Mouse (Mus musculus) C2C12 (cell line): Measurements from ENCODE around the gene Insyn1.

Experiments
- CEBPB ChIP-seq: IDR thresholded peaks from one replicate; pipeline ENCODE4 v1.6.1; 2011; ENCODE audit warnings: low read depth, mild to moderate bottlenecking, control low read depth, moderate library complexity
- CTCF ChIP-seq: IDR thresholded peaks from one replicate; pipeline ENCODE4 v1.5.1; 2011; ENCODE audit not compliant: control insufficient read depth, insufficient read depth, insufficient read length
- FOSL1 ChIP-seq: IDR thresholded peaks from one replicate; pipeline ENCODE4 v1.8.0; 2011; ENCODE audit warnings: mild to moderate bottlenecking, low read length; ENCODE audit not compliant: poor library complexity, insufficient read depth, severe bottlenecking
- MAX ChIP-seq: IDR thresholded peaks from one replicate; pipeline ENCODE4 v1.6.1; 2011; ENCODE audit warnings: mild to moderate bottlenecking, control low read depth
- MYOD1 ChIP-seq: IDR thresholded peaks from one replicate; pipeline ENCODE4 v1.6.1; 2011; ENCODE audit warnings: low read depth; ENCODE audit not compliant: control insufficient read depth, insufficient read length
- MYOG ChIP-seq: IDR thresholded peaks from one replicate; pipeline ENCODE4 v1.6.1; 2011; ENCODE audit not compliant: control insufficient read depth, insufficient read length; ENCODE audit errors: extremely low read depth
- USF1 ChIP-seq: IDR thresholded peaks from one replicate; pipeline ENCODE4 v1.6.1; 2011; ENCODE audit warnings: low read depth, mild to moderate bottlenecking, control low read depth, moderate library complexity

DNA sequence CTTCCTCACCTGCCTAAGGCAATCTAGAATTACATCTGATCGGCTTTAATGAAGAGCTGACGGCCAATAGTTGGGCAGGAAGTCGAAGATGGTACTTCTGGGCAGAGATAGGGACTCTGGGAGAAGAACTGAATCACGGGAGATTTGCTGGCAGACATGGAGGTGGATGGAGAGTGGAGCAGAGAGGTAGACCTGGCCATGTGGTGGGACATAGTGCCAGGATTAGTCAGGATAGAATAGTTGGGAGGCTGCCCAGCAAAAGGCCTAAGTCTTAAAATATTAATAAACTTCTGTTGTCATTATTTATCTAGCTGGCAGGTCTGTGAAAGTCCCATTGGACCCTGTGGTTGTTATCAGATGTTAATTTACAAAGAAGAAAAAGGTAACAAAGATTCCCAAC is 36.7 kb downstream of the Insyn1 start:
- TF ChIP-seq CTCF, result no peak
- no peak for TF ChIP-seq FOSL1
- no peak for TF ChIP-seq MYOG
- no peak for TF ChIP-seq MAX
- no peak for TF ChIP-seq USF1
- TF ChIP-seq MYOD1, result no peak
- TF ChIP-seq CEBPB, result no peak
